Mouse (Mus musculus) embryo, embryonic 9.5 days (tissue): ENCODE results near the gene Gm29666.
A peak's percentile ranks its signal among the peaks of the same experiment; 100 is the strongest.
"Not testable (repeated sequence)": the region's sequence is repeated elsewhere in the genome, so short reads cannot be mapped to it uniquely, and the experiment has no call there.

Source experiments
- DNase-seq: peaks from one replicate; pipeline ENCODE4 v3.0.0-alpha.2; 2017; ENCODE audit errors: extremely low spot score

Gm29666 gene

DNA sequence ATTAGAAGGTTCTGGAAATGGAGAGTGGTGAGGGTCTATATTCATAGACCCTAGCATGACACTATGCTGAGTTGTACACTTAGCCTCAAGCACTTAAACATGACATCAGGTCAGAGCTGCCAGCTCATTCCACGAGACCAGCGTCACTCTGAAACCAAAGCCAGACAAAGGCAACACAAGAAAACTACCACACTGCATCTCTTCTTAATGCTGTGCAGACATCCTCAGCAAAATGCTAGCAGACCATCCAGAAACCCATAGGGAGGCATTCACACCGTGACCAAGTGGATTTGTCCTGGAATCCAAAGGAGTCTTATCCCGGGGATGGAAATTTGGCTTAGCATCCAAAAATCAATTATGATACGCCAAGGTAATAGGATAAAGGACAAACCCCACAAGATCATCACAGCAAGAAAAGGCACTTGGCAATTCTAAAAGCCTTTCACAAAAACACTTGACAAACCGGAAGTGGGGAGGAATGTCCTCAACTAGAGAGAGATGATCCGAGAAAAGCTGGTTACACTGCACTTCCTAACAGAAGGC, 15.9 kb downstream of the Gm29666 start:
- DNase-seq: no peak

DNA sequence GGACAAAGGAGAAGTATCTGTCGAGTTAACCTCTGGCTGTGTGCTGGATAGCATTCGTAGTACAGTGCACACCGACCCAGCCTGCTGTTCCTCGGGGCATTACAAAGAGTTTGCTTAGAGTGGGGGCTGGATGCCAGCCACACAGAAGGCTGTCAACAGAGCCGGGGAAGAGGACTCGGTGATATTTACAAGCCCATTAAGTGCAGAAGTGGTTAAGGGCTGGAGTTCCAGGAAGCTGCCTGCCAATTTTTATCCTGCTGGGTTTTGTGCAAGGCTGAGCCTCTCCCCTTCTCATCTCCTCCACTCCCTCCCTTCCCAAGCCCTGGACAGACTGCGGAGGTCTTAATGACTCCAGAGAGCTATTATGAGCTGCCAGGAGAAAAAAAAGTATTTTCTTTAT, 21.8 kb downstream of the Gm29666 start:
- no peak for DNase-seq

DNA sequence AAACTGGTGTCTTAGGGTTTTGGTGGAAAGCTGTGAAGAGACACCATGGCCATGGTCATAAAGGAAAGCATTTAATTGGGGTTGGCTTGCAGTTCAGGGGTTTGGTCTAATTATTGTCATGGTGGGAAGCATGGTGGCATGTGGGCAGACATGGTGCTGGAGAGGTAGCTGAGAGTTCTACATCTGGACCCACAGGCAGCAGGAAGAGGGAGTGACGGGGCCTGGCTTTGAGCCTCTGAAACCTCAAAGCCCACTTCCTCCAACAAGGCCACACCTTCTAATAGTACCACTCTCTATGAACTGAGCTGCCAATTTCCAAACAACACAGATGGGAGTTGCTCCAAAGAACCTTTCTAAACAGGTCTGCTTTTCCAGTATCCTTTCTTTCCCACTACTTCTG, 23.2 kb downstream of the Gm29666 start:
- no peak for DNase-seq

DNA sequence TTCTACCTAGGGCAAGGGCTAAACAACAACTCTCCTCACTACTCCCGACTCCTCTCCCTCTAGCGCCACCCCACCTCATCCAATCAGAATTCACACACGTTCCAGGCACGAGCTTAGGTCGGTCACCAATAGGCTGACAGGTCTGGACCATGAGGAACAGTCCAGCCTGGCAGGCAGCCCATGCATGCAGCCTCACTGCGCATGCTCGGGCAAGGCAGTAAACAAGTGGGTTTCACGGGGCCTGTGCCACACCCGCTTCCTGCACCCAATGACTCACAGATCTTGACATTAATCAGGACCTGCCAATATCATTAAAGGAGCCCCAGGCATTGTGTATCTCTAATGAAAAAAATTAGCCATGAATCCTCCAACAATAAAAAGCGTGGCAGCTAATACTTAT, 23.6 kb downstream of the Gm29666 start:
- DNase-seq: not testable (repeated sequence)

DNA sequence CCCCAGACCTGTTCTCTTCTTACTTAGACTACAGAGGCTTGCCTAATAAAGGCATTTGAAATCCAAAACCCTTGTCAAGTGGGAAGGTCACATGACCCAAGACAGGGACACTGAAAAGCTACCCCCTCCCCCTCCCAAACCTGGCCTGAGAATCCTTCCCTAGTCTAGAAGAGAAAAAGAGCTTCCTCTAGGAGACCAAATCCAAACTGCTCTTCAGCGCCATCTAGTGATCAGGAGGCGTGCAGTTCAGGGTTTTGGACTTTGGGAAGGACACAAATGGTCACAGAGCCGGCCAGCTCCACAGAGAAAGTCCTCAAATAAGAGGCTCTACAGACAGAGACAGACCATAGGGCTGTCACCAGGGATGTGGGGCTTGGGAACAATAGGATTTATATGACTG, 28.2 kb downstream of the Gm29666 start:
- peak; percentile 80 for DNase-seq

DNA sequence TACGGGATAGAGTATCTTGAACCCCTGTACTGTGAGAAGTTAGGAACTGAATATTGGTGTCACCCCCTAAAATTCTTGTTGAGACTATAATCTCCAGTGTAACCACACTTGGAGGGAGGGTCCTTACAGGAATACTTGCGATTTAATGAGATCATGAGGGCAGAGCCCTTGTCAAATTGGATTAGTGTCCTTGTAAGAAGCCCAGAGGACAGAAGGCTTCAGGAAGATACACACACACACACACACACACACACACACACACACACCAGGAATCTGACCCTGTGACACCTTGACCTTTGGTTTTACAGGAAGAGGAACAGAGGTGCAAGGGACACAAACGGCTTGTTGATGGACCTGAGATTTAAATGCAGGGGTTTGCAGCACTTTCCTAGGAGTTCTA, 28.6 kb downstream of the Gm29666 start:
- DNase-seq: no peak

DNA sequence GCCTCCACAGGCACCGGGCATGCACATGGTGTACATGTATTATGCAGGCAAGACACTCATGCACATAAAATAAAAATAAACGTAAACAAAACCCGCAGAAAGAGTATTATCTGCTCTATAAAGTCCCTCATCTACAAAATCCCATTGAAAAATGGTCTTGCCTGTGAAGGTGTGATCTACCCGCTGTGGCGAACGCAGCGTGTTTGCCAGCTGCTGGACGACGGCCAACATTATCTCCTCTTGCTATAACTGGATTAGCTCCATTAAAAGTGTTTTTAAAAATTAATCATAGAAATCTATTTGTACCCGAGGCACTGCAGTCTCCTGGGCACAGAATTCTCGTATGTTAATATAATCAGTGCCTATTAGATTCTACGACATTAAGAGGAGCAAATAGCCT, 31.8 kb downstream of the Gm29666 start:
- DNase-seq: no peak

DNA sequence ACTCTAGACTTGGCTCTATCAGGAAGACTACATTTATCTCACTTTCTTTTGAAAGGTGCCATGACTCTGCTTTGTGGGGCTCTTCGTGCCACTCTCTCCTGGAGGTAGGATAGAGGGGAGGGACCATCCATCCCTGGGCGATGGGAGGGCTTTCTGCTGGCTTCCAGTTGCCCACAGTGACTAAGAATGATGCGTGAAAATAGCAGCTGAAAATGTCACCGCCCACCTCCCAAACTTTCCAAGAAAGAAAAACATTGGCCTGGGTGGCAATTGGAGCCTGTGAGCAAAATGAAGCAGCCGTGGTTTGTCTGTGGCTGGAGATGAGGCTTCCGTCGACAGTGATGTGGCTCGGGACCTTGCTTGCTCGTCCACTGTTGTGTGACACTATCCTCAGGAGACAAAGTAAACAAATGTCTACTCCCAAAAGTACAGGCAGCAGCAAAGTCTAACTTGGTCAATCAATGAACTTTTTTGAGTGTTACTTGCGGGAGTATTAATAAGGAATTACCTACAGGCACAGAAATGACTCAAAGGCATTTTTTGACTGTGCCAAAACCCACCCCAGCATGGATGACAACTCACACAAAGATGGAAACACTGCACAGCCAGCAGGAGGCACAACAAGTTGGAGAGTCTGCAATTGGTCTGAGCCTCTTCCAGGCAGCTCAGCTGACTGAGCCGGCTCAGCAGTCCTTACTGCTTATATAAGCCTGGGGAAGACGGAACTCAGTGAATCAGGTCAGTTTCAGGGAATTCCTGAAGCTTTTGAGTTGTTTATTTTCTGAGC, 42.6 kb downstream of the Gm29666 start:
- DNase-seq: no peak

DNA sequence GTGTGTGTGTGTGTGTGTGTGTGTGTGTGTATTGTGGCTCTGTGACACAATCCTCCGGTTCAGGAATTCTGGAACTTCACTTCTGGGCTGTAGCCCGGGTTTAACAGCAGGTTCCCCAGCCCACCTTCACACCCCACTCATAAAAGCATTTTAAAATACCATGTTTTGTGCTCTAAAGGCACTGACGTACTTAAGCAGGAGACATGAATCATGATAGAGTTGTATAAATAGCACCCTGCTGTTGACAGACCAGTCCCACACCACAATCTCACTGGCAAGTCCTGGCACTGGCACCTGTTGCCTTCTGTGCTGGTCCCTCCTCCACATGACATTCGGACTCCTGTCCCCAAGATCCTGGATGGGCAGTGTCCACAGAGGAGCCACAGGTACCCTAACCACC, 46.0 kb downstream of the Gm29666 start:
- no peak for DNase-seq

DNA sequence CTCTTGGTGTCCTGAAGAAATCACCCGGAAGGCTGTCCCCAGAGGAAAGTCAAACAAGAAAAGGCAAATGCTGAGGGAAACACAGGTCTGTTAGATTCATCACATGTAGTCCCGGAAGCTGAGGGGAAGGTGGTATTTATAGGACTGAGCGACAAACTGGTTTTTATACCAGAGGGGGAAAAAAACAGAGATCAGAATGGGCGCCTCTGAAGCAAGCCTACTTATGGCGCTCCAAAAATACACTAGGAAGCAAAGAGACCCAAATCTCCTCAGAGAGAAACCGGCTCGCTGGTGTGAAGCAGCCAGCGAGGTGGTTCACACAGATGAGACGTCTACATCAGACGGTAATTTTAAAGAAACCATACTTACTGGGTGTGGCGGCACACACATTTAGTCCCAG, 46.8 kb downstream of the Gm29666 start:
- no peak for DNase-seq

DNA sequence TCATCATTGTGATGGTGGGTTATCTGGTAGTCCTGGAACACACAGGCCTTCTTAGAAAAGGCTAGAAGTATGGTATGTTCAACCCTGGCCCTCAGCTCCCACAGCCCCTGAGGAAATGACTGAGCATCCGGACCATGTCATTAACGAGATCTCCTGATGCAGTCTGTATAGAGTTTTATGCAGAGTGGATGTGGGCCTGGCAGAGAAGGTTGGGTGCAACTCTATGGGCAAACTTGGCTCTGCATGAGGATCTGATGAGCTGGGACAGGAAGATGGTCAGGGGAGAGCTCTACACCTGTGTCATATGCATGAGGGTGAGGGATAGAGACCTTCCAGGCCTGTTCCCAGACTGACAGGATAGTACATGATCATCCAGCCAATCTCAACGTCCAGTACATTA, 48.0 kb downstream of the Gm29666 start:
- DNase-seq: no peak

DNA sequence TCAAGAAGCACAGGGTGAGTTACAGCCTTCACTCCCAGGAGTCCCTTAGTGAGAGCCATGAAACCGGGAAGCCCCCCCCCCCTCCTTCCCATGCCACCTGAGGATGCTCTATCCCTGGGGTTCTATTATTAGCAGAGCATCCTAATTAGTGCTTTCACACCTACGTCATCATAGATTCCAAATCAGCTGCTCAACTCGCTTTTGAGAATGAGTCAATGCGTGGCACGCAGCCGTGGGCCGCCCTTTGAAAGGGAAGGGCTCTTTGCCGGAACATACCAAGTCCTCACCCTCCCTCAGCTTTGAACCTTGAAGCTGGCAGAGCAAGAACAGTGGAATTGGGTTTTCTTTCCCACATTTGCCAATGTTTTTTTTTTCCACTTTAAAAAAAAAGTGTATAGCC, 57.9 kb downstream of the Gm29666 start:
- DNase-seq: no peak
